Mouse (Mus musculus): Measurements from ENCODE around the gene Traf7.

Traf7 gene

DNA sequence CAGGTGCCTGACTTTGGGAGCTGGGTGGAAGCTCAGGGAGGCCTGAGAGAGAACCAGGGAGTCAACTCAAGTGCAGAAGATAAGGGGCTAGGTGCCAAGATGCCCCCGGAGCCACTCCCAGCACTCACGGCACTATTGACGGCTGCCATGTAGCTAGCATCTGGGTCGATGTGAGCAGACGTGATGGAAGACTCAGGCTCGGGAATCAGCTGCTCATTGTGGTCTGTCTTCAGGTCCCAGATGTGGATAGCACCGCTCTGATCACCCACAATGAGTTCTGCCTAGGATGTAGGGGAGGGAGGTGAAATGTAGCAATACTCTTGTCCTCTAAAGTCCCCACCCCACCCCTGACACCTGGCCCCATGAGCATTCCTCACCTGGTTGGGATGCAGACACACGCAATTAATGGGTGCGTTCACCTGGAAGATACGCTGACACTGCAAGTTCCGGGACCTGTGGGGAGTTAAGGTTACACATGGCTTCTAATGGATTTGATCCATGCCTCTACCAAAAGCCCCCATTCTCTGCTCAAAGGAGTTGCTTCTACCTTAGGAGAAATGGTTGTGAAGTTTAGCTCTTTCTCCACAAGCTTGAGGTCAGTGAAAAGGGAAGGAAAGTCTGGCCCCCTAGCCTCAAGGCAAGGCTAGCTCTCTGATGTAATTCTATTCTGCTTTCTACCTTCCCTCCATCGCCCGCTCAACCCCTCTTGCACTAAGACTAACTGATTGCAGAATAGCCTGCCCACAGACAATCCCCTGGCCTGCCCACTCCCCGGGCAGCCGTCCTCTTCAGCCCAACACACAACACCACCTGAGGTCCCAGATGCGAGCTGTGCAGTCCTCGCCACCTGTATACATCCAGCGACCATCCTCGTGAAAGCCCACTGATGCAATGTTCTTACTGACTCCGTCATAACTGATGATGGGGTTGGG lies 50.4 kb downstream of the Traf7 start:
- DNase-seq (ENCODE audit: low spot score), result no peak

DNA sequence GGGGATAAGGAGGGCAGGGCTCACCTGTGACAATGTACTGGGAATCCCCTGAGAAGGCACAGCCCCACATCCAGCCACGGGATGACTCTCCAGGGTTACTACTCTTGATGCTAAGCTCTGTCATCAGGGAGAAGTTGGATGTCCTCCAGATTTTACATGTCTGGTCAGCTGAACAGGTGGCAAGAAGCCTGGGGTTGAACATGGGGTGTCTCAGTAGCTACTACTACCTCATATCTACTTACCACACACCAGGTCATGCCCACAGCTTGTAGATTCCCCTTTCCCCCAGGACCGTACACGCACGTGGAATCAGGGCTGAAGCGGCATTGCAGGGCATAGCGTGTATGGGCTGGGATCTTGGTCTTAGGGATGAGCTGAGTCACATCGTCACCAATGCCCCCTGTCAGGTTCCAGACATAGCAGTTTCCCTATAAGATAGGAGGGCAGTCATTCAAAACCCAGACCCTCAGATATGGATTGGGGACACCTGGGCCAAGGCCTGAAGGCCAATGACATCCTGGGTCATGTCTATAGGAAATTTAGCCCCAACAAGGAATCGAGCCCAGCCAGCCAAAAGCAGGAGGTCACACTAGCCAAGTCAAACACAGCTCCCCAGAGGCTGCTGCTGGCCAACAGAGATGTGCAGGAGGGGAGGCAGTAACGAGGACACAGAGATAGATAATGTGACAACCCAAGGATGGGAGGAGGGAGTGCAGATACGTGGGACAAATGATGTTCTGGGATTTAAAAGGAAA lies 51.5 kb downstream of the Traf7 start:
- DNase-seq (ENCODE audit: low spot score), result no peak

DNA sequence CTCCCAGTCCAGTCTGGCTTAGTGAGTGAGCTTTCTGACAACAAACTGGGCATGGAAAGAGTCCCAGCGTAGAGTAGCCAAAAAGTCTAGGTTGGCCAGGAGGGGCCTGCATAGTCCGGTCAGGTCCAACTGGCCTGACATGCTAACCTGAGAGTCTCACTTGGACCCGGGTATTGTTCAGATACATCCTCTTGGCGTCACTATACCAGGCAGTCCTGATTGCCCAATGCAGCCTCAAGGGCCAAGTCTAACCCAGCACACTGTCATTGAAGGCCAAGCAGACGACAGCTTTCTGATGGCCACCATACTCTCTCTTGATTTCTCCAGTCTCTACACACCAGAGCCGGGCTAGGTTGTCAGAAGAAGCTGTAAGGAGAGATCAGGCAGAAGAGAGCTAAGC lies 52.2 kb downstream of the Traf7 start:
- DNase-seq (ENCODE audit: low spot score), result no peak

DNA sequence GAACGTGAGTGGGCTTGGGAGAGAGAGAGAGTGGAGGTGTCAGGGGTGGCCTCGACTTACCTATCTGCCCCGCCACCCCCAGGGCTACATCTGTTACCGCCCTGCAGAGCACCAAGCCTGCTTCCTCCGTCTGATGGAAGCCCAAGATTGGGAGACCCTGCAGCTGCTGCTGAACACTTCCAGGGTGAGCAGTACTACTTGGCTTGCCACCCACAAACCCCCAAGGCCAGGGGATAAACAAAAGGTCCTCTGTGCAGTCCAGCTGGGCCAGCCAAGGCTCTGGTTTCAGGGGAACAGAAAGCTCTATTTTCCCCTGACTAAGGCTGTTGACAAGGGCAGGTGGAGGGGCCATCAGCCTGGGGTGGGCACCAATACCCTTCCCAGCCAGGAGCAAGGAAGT lies 53.2 kb downstream of the Traf7 start:
- DNase-seq (ENCODE audit: low spot score), result no peak

DNA sequence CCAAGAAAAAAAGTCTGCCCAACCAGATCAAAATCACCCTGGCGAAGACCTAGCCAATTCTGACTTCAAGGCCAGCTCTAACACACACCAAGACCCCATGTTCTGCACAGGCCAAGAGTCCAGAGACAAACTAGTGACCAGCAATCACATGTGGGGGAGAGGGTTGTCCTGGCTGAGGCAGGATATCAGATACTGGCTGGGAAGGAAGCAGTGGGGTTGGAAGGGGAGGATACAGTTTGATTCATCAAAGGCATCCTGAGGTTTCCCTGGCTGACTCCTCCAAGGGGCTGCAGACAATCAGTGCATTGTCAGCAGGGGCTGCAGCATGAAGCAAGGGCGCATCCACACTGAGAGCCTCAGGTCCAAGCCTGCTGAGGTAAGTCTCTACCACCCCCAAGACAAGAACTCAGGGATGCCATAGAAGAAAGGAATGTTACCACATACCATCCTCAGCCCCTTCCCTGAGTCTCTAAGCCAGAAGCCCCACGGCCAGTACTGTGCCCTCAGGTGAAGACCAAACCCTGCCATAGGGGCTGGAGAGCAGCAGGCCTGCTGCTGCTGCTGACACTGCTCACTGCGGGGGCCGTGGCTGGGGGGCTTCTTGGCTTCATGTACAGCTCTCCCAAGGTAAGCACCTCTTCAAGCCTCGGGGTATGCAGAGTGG lies 54.0 kb downstream of the Traf7 start, which contains the start of gene Bricd5:
Gene Bricd5 (plus strand): TSS at position 273 of the 664 bp plus-strand sequence.
- no peak for DNase-seq (ENCODE audit: low spot score)

DNA sequence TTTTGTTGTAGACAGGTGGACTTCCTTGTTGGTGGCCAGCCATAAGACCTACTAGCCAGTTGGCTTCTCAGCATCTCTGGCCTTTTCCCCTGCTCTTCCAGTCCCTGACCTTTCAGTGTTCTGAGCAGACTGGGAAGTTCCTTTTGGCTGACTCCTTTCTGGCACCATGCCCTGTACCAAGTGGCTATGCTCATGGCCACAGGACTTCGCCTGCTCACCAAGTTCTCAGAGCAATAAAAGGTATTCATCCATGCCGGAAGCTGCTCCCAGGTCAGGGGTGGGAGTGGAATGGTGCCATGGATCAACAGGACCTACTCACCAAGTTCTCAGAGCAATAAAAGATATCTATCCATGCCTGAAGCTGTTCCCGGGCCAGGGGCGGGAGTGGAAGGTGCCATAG lies 55.2 kb downstream of the Traf7 start:
- DNase-seq (ENCODE audit: low spot score), result peak; percentile 74

DNA sequence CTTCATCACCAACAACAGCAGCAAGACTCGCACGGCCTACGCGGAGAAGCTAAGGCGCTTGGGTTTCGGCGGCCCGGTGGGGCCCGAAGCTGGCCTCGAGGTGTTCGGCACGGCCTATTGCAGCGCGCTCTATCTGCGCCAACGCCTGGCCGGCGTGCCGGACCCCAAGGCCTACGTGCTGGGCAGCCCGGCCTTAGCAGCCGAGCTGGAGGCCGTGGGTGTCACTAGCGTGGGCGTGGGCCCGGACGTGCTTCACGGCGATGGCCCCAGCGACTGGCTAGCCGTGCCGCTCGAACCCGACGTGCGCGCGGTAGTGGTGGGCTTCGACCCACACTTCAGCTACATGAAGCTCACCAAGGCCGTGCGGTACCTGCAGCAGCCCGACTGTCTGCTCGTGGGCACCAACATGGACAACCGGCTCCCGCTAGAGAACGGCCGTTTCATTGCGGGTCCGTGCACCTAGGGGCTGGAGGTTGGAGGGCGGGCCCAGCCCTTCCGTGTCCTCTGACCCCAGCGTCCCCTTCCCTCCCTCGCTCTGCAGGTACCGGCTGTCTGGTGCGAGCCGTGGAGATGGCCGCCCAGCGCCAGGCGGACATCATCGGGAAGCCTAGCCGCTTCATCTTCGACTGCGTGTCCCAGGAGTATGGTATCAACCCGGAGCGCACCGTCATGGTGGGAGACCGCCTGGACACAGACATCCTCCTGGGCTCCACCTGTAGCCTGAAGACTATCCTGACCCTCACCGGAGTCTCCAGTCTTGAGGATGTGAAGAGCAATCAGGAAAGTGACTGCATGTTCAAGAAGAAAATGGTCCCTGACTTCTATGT lies 56.8 kb downstream of the Traf7 start:
- DNase-seq (ENCODE audit: low spot score), result no peak

DNA sequence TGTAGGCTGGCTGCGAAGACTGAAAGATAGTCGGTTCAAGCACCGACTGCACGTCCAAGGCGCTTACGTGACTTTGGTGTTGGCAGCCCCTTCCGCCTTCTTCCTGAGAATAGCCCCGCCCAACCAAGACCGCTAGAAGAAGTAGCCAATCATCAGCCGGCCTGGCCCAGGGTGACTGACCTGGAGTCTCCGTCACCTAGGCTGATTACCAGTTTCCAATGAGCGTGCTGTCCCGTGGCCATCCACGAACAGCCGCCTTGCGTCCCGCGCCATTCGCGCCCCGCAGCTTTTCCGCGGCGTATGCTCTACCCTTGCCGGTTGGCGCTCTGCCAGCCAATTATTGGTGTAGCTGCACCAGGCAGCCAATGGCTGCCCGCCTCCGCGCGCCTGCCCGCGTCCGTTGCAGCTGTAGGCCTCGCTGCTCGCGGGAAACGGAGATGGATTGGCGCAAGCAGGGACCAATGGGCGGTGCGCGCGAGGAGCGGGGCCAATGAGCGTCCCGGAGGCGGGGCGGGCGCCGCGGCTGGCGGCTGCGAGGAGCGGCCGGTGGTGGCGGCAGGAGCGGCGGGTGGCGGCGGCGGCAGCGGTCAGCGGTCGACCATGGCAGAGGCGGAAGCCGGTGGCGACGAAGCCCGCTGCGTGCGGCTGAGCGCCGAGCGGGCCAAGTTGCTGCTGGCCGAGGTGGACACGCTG lies 57.7 kb downstream of the Traf7 start, which contains the start of the genes E4f1 and Pgp:
Gene E4f1 (minus strand): TSS at position 404 of the 693 bp plus-strand sequence.
Gene Pgp (plus strand): TSS at position 483 of the 693 bp plus-strand sequence.
- DNase-seq (ENCODE audit: low spot score), result peak; percentile 99

DNA sequence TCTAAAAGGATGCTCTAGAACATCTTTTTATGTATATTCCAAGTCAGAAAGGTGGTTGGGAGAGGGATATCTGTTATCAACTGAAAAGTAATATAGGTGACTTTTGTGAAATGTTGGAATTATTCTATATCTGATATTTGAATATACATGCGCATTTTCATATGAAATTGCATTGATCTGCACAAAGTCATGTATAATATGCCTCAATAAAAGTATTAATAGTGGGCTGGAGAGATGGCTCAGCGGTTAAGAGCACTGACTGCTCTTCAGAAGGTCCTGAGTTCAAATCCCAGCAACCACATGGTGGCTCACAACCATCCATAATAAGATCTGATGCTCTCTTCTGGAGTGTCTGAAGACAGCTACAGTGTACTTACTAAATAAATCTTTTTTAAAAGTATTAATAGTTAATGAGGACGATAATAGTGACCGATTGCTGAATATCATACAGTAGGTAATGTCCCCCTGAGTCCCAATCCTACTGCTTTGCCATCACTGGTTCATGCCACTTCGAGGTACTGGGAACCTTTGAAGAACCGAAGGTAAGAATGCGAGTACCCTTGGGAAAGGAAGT lies 58.3 kb downstream of the Traf7 start:
- DNase-seq (ENCODE audit: low spot score), result no peak

DNA sequence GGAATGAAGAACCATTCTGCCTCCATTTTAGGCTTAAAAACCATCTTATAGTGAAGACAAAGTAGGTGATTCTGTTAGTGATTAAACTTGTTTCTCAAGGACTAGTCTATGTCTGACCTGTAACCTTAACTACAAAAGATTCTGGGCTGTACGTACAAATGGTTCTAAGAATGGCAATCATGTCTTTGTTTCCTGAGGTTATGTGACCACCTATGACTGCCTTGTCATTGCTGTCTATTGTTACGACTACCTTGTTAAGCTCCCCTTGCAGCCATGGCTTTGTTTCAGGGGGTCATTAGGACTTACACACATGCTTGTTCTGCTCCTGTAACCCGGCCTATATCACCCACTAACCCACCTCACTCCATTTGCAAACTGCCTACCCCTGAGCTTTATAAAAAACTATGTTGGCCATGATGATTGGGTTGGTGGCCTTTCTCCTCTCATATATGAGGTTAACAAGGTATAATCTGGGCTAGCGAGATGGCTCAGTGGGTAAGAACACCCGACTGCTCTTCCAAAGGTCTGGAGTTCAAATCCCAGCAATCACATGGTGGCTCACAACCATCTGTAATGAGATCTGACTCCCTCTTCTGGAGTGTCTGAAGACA lies 59.0 kb downstream of the Traf7 start:
- DNase-seq (ENCODE audit: low spot score), result no peak

DNA sequence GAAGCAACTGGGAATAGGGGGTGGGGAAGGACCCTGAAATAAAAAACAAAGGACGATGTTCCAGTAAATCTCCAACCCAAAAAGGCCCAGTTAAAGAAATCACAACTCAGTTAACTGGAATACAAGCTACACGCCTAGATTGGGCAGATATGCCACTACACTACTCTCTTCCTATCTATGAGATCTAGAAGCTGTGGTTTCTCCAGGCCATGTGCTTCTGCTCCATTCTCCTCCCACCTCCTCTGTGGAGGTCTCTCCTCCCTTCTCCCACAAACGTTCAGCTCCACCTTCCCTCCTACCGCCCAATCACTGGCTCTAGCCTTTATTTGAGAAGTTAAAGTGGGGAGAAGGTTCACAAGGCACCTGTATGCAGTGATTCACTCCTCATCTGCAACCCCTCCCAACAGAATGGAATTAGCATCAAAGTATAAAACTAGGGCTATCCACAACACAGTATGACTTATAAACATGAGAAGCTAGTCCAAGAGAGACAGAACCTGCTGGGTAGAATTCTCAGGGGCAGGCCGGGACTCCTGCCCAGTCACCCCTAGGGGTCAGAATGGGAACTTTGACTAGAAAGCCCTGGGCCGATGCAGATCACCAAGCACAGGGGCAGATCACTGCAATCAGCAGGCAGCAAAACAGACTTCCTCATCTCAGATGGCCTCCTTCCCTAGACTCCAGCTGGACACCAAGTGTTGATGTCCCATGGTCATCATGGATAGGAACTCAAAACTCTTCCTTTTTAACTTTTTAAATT lies 64.2 kb downstream of the Traf7 start:
- no peak for DNase-seq (ENCODE audit: low spot score)

DNA sequence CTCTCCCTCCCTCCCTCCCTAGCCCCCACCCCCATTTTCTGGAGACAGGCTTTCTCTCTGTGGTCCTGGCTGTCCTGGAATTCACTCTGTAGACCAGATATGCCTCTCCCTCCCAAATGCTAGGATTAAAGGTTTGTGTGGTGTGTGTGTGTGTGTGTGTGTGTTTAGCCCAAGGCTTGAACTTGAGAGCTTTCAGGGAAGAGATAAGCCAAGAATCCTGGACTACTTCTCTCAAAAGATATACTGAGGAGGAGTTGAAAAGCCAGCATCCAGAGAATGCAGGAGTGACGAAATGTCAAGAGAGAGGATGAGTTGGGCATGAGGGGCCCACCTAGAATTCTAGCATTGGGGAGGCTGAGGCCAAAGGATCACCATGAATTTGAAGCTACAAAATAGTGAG lies 64.8 kb downstream of the Traf7 start:
- DNase-seq (ENCODE audit: low spot score), result no peak

DNA sequence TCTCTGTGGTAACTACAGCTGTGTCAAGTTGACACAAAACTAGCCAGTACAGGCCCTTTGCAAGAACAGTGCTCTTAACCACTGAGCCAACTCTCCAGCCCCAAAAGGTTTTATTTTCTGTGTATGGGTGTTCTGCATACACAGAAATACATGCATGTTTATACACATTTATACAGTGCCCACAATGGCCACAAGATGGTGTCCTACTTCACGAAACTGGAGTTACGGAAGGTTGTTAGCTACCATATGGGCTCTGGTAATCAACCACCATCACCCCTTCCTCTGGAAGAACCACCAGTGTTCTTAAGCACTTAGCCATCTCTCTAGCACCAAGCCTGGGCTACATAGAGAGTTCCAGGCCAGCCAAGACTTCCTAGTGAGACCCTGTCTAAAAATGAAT lies 66.2 kb downstream of the Traf7 start:
- DNase-seq (ENCODE audit: low spot score), result no peak
